Mouse (Mus musculus): ENCODE results near the gene Wdr91.

Gene Wdr91

GRCm38 (mm10) chr6:34902578-34902977, 8.1 kb downstream of the Wdr91 start:
- Histone ChIP-seq H3K36me3 (ENCODE audit: insufficient read depth, low read length) (peaks cover 86% of the 10 kb centered on the region), H3K9me3 (ENCODE audit: low read length) (no peaks in the 10 kb centered on the region), H3K4me1 (replicated peaks; ENCODE audit: low read depth, low read length) (peaks cover 19% of the 10 kb centered on the region), H3K4me3 (replicated peaks; ENCODE audit: low read length) (no peak overlapping the region), H3K27me3 (ENCODE audit: insufficient read depth, low read length) (peaks cover 80% of the 10 kb centered on the region)
- TF ChIP-seq CTCF (conservative IDR thresholded peaks at IDR 0.05; ENCODE audit: low read length) (no peak), POU5F1 (IDR thresholded peaks at IDR 0.05; ENCODE audit: borderline replicate concordance, low read length) (no peak), NANOG (IDR thresholded peaks at IDR 0.05; ENCODE audit: borderline replicate concordance, low read length) (no peak)

- no peak overlapping the region for H3K4me3 ChIP-seq (replicated peaks; ENCODE audit: low read length)
- peaks cover 86% of the 10 kb centered on the region for H3K36me3 ChIP-seq (ENCODE audit: insufficient read depth, low read length)
- H3K9me3 ChIP-seq (ENCODE audit: low read length) = no peaks in the 10 kb centered on the region
- no peak for TF ChIP-seq CTCF (conservative IDR thresholded peaks at IDR 0.05; ENCODE audit: low read length)
- no peak for TF ChIP-seq NANOG (IDR thresholded peaks at IDR 0.05; ENCODE audit: borderline replicate concordance, low read length)
- no peak for TF ChIP-seq POU5F1 (IDR thresholded peaks at IDR 0.05; ENCODE audit: borderline replicate concordance, low read length)
- peaks cover 80% of the 10 kb centered on the region for H3K27me3 ChIP-seq (ENCODE audit: insufficient read depth, low read length)
- H3K4me1 ChIP-seq (replicated peaks; ENCODE audit: low read depth, low read length) = peaks cover 19% of the 10 kb centered on the region
Measured at GRCm38 (mm10) chr6:34901911-34902444, 8.7 kb downstream of the Wdr91 start.

- TF ChIP-seq POU5F1 (IDR thresholded peaks at IDR 0.05; ENCODE audit: borderline replicate concordance, low read length) (peak; percentile 54; the same call in 1 of the 2 replicates), NANOG (IDR thresholded peaks at IDR 0.05; ENCODE audit: borderline replicate concordance, low read length) (peak; percentile 96), CTCF (conservative IDR thresholded peaks at IDR 0.05; ENCODE audit: low read length) (no peak)
- Histone ChIP-seq H3K9me3 (ENCODE audit: low read length) (no peaks in the 10 kb centered on the region), H3K36me3 (ENCODE audit: insufficient read depth, low read length) (peaks cover 82% of the 10 kb centered on the region), H3K4me3 (replicated peaks; ENCODE audit: low read length) (no peak overlapping the region), H3K27me3 (ENCODE audit: insufficient read depth, low read length) (peaks cover 78% of the 10 kb centered on the region), H3K4me1 (replicated peaks; ENCODE audit: low read depth, low read length) (peaks cover 19% of the 10 kb centered on the region)
Measured at GRCm38 (mm10) chr6:34900990-34901389, 9.7 kb downstream of the Wdr91 start.

- no peaks in the 10 kb centered on the region for H3K9me3 ChIP-seq (ENCODE audit: low read length)
- no peak for TF ChIP-seq NANOG (IDR thresholded peaks at IDR 0.05; ENCODE audit: borderline replicate concordance, low read length)
- TF ChIP-seq POU5F1 (IDR thresholded peaks at IDR 0.05; ENCODE audit: borderline replicate concordance, low read length) = no peak
- TF ChIP-seq CTCF (conservative IDR thresholded peaks at IDR 0.05; ENCODE audit: low read length) = no peak
- peaks cover 79% of the 10 kb centered on the region for H3K27me3 ChIP-seq (ENCODE audit: insufficient read depth, low read length)
- peaks cover 82% of the 10 kb centered on the region for H3K36me3 ChIP-seq (ENCODE audit: insufficient read depth, low read length)
- H3K4me1 ChIP-seq (replicated peaks; ENCODE audit: low read depth, low read length) = peaks cover 19% of the 10 kb centered on the region
- no peak overlapping the region for H3K4me3 ChIP-seq (replicated peaks; ENCODE audit: low read length)
Measured at GRCm38 (mm10) chr6:34899127-34899526, 11.5 kb downstream of the Wdr91 start.

GRCm38 (mm10) chr6:34896168-34896780, 14.4 kb downstream of the Wdr91 start:
- no peak for TF ChIP-seq POU5F1 (IDR thresholded peaks at IDR 0.05; ENCODE audit: borderline replicate concordance, low read length)
- TF ChIP-seq NANOG (IDR thresholded peaks at IDR 0.05; ENCODE audit: borderline replicate concordance, low read length) = no peak
- no peak for TF ChIP-seq CTCF (conservative IDR thresholded peaks at IDR 0.05; ENCODE audit: low read length)
- H3K4me1 ChIP-seq (replicated peaks; ENCODE audit: low read depth, low read length) = peaks cover 13% of the 10 kb centered on the region
- H3K4me3 ChIP-seq (replicated peaks; ENCODE audit: low read length) = no peak overlapping the region
- peaks cover 68% of the 10 kb centered on the region for H3K36me3 ChIP-seq (ENCODE audit: insufficient read depth, low read length)
- H3K9me3 ChIP-seq (ENCODE audit: low read length) = no peaks in the 10 kb centered on the region
- peaks cover 63% of the 10 kb centered on the region for H3K27me3 ChIP-seq (ENCODE audit: insufficient read depth, low read length)

GRCm38 (mm10) chr6:34895569-34895968, 15.1 kb downstream of the Wdr91 start:
- no peak for TF ChIP-seq POU5F1 (IDR thresholded peaks at IDR 0.05; ENCODE audit: borderline replicate concordance, low read length)
- no peak for TF ChIP-seq CTCF (conservative IDR thresholded peaks at IDR 0.05; ENCODE audit: low read length)
- TF ChIP-seq NANOG (IDR thresholded peaks at IDR 0.05; ENCODE audit: borderline replicate concordance, low read length) = no peak
- H3K36me3 ChIP-seq (ENCODE audit: insufficient read depth, low read length) = peaks cover 70% of the 10 kb centered on the region

GRCm38 (mm10) chr6:34889185-34889584, 21.5 kb downstream of the Wdr91 start:
- Histone ChIP-seq H3K9me3 (ENCODE audit: low read length) (no peaks in the 10 kb centered on the region), H3K36me3 (ENCODE audit: insufficient read depth, low read length) (peaks cover 62% of the 10 kb centered on the region), H3K4me1 (replicated peaks; ENCODE audit: low read depth, low read length) (peaks cover 33% of the 10 kb centered on the region), H3K27me3 (ENCODE audit: insufficient read depth, low read length) (peaks cover 28% of the 10 kb centered on the region), H3K4me3 (replicated peaks; ENCODE audit: low read length) (peak overlapping the region; percentile 52)
- TF ChIP-seq NANOG (IDR thresholded peaks at IDR 0.05; ENCODE audit: borderline replicate concordance, low read length) (no peak), CTCF (conservative IDR thresholded peaks at IDR 0.05; ENCODE audit: low read length) (no peak), POU5F1 (IDR thresholded peaks at IDR 0.05; ENCODE audit: borderline replicate concordance, low read length) (no peak)

More at GRCm38 (mm10) chr6:34895569-34895968, 15.1 kb downstream of the Wdr91 start:
- Histone ChIP-seq H3K27me3 (ENCODE audit: insufficient read depth, low read length) (peaks cover 68% of the 10 kb centered on the region), H3K9me3 (ENCODE audit: low read length) (no peaks in the 10 kb centered on the region), H3K4me3 (replicated peaks; ENCODE audit: low read length) (no peak overlapping the region), H3K4me1 (replicated peaks; ENCODE audit: low read depth, low read length) (peaks cover 8% of the 10 kb centered on the region)

- Histone ChIP-seq H3K36me3 (ENCODE audit: insufficient read depth, low read length) (peaks cover 72% of the 10 kb centered on the region), H3K4me1 (replicated peaks; ENCODE audit: low read depth, low read length) (peaks cover 28% of the 10 kb centered on the region), H3K27me3 (ENCODE audit: insufficient read depth, low read length) (peaks cover 22% of the 10 kb centered on the region), H3K9me3 (ENCODE audit: low read length) (no peaks in the 10 kb centered on the region), H3K4me3 (replicated peaks; ENCODE audit: low read length) (no peak overlapping the region)
- TF ChIP-seq POU5F1 (IDR thresholded peaks at IDR 0.05; ENCODE audit: borderline replicate concordance, low read length) = no peak
- TF ChIP-seq NANOG (IDR thresholded peaks at IDR 0.05; ENCODE audit: borderline replicate concordance, low read length) = no peak
- no peak for TF ChIP-seq CTCF (conservative IDR thresholded peaks at IDR 0.05; ENCODE audit: low read length)
Measured at GRCm38 (mm10) chr6:34887131-34887850, 23.4 kb downstream of the Wdr91 start.

Data from E14TG2a.4 (cell line).